Mouse (Mus musculus) adrenal gland, postnatal 10 days (tissue): Measurements from ENCODE around the gene Cfap45. TPM values are rescaled to one million over a fixed set of nuclear protein-coding genes. Genes with fewer than 3 reads are reported as not detected.

Source experiments
- DNase-seq: peaks from one replicate; pipeline ENCODE4 v3.0.0; 2021; ENCODE audit warnings: mixed read lengths
- total RNA-seq, 2 experiments: library from RNA; stranded (reverse); gene quantifications; 2 replicates each; pipeline ENCODE4 v1.2.3; 2021

Gene Cfap45
- total RNA-seq, 2 experiments from 2014 or later, result 0.96 to 2.6 TPM

DNA sequence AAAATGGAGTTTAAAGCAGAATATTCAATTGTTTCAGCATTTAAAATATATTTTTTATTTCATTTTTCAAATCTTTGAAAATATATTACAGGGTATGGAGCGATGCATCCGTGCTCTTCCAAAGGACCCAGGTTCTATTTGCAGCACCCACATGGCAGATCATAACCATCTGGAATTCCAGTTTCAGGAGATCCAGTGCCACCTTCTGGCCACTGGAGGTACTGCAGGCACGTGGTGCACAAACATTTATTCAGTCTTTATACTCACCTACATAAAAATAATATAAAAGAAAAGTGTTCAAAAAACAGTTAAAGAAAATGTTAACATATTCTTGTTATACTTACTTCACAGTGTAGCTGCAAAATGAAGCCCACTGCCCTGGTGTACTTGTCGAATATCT lies 2.6 kb upstream of the Cfap45 start:
- DNase-seq, result no peak

DNA sequence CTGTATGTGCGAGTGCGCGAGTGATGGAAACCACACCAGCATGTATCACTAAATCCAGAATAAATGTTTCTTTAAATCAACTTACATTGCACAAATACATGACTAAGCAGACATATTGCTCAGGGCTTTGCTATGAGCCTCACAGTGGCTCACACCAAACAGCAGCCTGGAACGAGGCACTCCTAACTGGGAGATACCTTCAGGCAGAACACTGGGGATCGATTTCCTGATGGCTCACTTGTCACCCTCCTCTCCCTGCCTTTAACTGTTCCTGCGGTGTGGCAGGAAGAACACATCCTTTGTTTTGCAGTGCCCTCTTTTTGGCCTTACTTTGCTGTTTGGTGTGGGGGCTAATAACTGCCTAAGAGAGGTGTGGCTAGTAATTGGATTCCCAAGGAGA lies 957 bp upstream of the Cfap45 start:
- DNase-seq, result no peak

DNA sequence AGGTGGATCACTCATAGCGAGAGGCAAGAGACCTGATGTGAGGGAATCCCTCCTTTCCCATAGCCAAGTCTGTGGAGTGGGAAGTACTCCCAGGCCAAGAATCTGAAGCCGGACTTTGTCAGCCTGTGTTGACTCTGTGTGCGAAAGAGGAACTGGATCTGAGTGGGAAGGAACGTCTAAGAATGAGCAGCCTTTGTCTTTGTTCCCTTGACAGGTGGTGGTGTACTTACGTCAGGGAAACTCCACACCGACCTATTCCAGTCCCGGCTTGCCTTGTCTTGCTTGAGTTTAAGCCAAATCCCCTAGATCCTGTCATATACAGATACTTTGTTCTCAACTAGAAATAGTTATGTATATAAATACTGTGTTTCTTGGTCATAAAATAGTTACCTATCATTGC lies 1.9 kb downstream of the Cfap45 start:
- no peak for DNase-seq

DNA sequence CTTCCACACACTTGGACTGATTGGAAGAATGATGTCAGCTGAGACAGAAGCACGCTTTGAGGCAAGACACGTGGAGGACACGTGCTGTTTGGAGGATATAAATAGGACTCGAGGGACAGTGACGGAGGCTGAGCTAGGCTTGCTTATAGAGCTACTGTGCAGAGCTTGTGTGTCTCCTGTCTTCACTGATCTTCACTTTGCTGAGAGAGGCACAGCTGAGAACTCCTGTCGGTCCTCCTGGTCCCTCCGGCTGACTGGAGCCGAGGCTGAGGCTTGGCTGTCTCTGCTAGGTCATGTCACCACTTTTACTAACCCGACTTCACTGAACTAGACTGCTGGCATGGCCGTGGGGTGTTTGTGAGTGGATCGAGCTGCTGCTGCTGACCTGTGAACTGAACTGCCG lies 3.1 kb downstream of the Cfap45 start:
- no peak for DNase-seq

DNA sequence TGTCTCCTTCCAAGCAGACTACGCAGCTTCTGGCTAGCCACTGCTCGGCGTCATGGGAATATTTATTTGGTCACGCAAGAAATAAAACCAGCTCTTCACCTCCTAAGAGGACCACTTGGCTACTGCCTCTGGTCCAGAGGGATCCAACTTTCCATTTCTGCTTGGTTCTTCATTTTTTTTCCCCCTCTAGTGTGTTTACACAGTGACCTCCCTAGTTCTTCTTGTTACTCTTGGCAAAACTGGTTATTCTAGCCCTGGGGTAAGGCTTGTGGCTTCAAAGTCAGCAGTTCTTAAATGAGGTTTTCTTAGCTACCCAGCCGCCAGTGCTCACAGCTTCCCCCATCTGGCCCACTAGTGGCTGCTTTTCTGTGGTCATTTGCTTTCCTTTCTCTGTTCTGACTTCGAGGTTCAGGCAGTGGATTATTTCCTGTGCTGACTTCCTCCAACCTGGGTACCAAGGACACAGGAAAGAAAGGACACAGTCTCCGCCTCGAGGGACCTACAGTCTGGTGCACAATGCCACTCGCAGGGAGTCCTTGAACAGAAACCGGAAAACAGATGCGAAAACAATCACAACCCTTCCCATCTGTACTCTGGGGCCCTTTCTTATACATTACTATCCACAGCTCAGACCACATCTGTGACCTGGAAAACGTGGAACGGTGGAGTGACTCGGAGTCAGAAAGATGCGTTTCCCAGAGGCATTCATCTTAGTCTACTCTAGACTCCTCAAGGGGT lies 4.6 kb downstream of the Cfap45 start:
- DNase-seq, result no peak

DNA sequence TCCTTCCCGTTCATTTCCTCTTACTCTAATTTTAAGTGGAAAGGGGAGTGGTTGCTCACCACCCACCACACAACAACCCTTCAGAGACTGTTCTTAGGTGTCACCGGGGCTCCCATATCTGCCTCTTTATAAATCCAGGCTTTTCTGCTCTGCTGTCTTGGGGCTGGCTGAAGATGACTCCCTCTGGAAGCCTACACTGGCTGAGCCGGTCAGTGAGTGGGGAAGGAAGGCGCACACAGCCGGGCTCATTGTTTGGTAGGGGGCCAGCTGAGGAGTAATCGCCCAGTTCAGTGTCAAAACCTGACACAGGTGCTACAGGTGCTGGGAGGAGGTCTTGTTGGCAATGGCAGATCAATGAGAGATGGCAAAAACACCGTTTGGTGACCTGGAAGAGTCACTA lies 5.4 kb downstream of the Cfap45 start:
- DNase-seq, result no peak

DNA sequence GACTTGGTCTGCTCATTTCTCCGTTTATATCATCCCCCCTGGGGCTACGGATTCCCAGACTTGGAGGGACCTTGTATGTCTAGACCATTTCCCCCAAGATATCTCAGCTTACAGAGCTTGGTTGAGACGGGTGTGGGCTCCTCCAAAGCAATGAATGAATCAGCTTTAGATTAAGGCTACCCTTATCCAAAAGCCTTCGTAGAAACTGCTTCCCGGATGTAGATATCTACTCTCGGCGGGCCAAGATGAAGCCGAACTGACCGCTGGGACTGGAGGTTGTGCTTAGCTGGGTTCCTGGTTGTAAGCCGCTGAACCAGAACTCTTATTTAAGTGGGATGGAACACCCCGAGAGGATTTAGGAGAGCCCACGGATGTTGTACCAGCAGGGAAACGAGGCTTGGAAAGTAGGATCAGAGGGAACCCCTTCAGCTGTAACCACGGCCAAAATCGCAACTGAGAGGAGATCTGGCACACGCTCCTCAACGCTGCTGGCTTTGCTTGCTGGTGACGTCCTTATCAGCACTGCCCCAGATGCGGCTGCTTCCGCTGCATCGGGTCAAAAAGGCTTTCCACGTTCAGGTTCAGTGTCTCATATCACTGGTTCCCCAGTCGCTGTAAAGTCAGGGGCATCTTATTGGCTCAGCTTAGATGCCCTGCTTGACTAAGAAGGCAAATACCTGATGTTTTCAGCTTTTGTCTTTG lies 5.9 kb downstream of the Cfap45 start:
- no peak for DNase-seq

DNA sequence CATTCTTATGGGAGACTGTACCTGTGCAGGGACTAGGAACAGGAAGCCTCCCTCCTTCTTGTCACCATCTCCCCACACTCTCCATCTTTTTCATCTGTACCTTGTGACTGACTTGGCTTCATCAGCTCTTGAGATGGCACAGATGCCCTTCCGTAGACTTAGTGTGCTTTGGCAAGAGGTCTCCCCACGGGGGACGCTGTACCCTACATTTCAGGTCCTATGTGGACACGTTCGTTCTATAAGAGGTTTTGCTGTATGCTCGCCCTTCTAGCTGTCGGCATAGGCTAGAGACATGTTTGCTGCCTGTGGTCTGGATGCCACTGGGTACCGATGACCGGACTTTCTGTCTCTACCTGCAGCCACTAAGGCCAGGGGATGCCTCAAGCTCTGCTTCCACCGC lies 6.8 kb downstream of the Cfap45 start:
- DNase-seq, result no peak

DNA sequence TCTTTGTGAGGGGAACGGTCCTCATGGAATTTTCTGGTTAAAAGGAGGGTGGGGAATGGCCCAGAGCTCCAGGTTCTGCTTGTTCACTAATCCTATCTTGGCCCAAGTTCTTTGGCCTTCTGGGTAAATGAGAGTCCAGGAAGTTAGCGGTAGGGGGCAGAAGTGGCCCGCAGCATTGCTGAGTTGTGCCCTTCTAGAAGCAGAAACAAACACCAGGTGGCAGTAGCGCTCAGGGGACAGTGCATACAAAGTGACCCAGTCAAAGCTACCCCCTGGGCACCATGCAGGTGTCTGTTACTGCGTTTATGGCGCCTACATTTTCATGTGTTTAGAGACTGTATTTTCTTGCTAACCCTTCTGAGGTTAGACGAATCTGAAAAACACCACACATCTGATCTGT lies 8.1 kb downstream of the Cfap45 start:
- DNase-seq, result peak; percentile 95

DNA sequence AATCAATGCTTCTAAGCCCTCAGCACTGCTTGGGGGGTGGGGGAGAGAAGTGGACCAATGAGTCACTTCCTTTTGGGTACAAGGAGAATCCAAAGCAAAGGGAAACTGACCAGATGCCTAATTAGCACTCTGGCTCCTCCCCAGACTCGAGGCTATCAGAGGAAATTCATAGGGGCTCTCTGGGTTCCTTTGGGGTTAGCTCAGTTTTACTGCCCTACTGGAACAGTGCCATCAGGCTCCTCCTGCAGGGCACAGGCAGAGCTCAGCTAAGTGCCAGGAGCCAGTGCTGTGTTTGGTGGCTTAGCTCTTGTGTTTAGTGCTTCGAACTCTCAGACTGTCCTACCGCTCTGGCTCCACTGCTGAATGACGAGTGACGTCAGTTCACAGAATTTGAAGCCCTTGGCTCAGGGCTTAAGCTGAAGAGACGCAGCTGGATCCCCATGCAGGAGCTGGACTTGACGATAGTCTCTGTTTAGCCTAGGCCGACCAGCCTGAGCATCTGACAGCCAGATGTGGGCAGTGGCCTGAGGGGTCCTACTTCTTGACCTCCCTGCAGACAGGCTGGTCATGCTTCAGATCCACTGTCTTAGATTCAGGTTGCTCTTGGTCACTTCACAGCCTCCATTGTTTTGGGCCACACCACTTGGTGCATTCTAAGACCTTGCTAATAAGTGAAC lies 10.1 kb downstream of the Cfap45 start:
- no peak for DNase-seq

DNA sequence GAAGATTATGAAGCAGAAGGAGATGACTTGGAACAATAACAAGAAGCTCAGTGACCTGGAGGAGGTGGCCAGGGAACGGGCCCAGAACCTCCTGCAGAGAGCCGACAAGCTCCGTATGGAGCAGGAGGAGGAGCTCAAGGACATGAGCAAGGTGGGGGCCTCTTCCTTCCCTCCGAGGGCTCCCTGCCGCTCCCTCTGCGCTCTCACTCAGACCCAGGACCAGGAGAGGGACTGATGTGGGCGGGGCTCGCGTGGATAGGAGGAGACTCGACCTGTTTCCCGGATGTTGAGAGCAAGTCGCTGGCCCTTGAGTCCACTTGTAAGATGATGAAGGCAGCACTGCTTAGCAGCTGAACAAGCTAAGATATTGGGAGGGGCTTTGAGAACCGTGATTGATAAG lies 11.9 kb downstream of the Cfap45 start:
- DNase-seq, result no peak

DNA sequence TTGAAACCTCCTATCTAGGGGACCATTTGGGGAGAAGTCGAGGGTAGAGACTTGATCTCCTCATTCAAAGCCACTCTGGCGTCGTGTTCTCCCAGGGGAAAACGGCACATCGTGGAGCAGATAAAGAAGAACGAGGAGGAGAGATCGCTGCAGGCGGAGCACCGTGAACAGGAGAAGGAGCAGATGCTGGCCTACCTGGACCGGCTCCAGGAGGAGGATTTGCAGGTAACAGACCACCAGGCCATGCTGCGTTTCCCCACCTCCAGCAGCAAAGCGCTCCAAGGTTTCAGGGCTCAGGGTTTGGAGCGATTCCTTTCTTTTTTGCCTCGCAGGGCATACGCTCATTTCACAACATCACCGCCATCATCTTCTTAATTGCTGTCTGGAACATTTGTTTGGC lies 14.5 kb downstream of the Cfap45 start:
- DNase-seq, result no peak

DNA sequence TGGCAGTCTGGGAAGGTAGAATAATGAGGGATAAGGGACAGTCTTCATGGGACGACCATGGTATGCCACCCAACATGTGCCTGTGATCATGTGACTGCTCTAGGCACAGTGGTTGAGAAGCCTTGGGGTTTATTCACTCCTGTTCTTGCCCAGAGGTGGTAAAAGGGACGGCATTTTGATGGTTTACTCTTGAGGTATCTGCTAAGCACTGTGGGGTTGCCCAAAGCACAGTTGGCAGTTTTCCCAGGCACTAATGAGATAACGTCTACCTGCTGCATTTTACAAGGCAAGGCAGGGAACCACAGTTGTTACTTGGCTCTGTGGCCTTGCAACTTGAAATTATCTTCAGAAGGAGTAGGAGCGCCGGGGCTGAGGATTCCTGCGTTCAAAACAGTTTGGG lies 19.2 kb downstream of the Cfap45 start:
- no peak for DNase-seq

DNA sequence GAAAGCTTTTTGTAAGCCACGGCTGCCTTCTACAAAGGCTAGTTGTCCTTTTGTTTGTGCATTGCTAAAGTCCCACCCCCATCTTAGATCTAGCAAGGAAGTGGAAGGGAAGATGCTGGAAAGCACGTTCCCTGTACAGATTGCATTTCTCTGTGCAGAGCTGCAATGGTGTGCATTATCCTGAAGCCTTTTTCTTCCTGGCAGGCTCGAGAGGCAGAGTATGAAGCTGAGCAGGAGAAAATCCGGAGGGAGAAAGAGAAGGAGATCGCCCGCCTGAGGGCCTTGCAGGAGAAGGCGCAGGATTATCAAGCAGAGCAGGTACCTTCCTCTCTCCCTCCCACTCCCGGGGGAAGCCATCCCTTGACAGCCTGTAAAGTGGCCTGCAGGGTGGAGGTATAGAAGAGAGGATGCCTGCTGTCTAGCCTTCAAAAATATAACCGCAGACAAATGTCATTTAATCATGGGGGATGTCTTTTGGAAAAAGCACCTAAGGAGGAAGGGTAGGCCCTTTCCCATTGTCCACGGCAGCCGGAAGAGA lies 19.8 kb downstream of the Cfap45 start:
- no peak for DNase-seq

DNA sequence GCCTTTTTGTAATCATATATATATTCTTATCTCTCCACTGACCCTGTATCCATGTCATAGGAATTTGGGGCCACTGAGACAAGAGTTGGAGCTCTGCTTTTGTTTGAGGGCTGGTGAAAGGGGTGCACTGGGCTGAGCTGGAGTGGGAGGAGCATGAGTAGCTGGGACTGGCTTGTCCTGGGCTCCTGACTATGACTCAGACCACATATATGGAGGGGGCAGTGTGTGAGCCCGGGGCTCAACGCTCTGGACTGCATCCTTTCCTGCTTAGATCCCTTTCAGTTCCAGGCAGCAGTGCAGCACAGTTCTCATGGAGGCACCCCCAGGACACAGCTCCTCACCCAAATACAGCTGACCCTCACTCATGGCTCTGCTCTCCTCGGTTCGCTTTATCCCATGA lies 25.5 kb downstream of the Cfap45 start:
- DNase-seq, result no peak

DNA sequence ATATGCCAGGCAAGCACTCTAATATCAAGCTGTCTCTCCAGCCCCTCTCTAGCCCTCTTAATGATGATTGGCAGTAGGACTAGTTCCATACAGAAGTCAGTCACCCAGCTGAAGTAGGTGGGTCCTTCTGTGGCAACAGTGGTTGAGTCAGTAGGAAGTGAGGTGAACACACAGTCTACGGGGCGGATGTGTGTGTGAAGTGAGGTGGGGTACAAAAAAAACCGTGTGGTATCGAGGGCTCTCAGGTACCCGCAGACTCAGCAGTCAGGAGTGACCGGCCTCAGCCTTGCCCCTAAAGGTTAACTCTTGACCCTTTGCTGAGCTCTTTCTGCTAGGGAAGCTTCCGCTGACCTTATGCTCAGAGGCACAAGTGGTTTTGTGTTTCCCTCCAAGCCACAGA lies 27.9 kb downstream of the Cfap45 start:
- no peak for DNase-seq

DNA sequence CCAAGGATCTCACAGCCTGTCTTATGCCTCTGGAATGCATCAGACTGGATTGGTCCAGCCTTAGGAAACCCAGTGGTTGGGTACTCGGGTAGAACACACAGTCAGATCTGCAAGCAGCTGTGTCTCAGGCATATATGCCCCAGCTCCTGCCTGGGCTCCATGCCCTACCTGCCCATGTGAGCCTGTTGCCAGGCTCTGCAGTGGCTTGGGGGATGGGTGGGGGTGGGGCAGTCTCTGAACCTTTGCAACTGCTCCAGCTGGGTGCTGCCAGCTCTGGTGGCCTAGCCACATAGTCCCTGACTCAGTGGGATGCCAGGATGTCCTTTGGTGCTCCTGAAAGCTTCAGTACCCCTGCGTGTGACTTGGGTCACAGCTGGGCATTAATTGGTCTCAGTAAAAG lies 28.7 kb downstream of the Cfap45 start:
- DNase-seq, result no peak

DNA sequence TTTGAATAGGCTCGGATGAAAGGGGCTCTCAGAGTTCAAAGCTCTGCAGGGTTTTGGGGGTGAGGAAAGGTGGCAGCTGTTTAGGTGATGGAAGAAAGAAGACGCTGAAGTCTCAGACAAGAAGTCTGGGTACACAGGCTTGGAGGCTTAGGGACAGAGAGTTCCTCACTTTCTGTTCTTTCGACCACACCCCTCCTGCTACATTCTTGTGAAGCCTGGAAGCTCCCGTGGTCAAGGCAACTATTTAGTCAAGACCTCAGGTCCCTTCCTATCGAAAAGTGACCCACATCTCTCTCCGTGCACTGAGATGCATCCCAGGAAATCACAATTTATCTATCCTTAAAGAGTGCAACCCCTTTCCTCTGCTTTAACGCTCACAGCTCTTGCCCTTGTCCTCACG lies 29.1 kb downstream of the Cfap45 start:
- DNase-seq, result no peak

DNA sequence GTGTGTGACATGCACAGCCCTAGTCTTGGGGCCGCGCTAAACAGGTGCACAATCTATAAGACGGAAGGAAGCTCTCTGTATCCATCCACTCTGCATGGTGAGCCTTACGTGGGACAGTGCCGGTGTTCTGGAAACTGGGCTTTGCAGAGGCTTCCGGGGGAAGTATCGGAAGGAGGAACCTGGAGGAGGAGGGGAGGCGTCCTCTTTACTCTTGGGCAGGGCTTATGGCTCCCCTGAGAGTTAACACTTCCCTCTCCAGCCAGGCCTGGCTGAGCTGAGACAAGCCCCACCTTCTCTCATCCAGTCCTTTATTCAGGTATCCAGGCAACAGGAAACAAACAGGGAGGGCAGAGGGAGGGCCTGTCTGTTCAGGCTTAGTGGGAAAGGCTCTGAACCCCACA lies 29.9 kb downstream of the Cfap45 start:
- peak; percentile 48 for DNase-seq

DNA sequence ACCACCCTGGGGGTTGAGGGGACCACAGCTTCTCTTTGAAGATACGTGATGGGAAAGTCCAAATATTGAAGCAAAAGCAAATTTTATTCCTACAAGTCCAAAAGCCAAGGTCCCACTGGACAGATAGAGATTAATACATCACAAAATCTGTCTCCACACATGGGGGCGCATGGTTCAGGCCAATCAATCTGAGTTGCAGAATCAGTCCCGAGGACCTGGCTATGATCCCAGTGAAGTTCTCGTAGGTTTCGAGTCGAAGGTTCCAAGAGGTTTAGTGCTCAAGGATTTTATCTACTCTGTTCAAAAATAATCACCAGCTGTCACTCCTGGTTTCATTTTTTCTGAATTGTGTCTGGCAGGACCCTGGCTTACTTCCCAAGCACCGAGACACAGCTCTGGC lies 30.4 kb downstream of the Cfap45 start:
- no peak for DNase-seq

DNA sequence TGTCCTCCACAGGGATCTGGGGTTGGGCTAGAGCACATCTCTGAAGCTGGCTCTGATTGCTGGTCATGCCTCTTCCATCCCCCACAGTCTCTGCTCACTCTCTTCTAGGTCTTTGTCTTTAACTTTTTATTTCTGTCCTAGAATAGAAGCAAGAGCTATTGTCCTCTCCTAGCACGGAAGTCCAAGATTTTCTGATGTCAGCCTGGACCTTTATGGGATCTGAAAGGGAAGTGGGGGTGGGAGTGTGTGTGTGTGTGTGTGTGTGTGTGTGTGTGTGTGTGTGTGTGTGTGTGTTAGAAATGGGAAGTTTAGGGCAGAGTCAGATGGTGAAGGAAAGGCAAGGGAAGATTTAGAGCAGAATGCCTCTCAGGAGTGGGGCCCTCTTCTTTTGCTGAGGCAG lies 32.0 kb downstream of the Cfap45 start:
- no peak for DNase-seq

DNA sequence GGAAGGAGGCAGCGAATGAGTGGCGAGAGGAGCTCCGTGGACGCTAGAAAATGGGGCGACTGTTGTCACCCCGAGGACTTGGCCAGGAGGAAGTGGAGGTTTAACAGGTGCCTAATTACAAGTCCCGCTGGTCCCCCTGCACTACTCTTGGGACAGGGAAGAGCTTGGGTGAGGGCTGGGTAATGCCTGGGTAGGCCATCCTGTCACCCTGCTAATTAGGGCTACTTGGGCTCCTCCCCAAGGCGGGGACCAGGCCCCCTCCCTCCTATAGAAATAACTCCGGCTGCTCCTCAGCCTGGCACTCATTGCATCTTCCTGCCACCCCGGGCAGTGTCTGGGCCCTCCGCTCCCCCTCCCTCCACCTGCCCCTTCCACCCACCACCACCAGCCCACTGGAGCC lies 35.0 kb downstream of the Cfap45 start, which contains the start of gene Vsig8:
TSS of gene Vsig8 (plus strand) at position 301 of the 400 bp plus-strand sequence.
- no peak for DNase-seq
